Mouse (Mus musculus) lung, postnatal 0 days (tissue): ENCODE data around the gene Gm42715.
A peak's percentile ranks its signal among the peaks of the same experiment; 100 is the strongest.

Source experiments
- CTCF ChIP-seq: IDR thresholded peaks from 2 replicates; pipeline ENCODE4 v1.5.1; 2016; ENCODE audit warnings: antibody characterized with exemption, mild to moderate bottlenecking
- EP300 ChIP-seq: IDR thresholded peaks from 2 replicates; pipeline ENCODE4 v1.6.1; 2016; ENCODE audit warnings: antibody characterized with exemption, mild to moderate bottlenecking, control low read depth

- TF ChIP-seq CTCF (0 out of 2 replicates have a peak, but pooled peaks have one; percentile 19), EP300 (no peak)
Observed at GRCm38 (mm10) chr7:127564381-127565150, 45.2 kb downstream of the Gm42715 start.
